Mouse (Mus musculus) CD4-positive, CD25-positive, alpha-beta regulatory T cell, adult 4 months (primary cell): ENCODE measurements around the gene Porcn. TPM values are rescaled to one million over a fixed set of nuclear protein-coding genes. Genes with fewer than 3 reads are reported as not detected.

Experiments used
- polyA plus RNA-seq, 2 experiments: library from polyadenylated mRNA; unstranded; fragments of 100-300 nt; shearing (Covaris generic); gene quantifications; one replicate each; pipeline ENCODE4 v1.2.1; 2017

Porcn gene
- polyA plus RNA-seq, 2 experiments from 2014 or later = 0.30 to 0.33 TPM

Other genes starting within 250 kb of the Porcn start
- gene Gata1, start 228.5 kb downstream of the Porcn start, polyA plus RNA-seq = 10 to 100 TPM; 43.6 to 47.9 TPM
- not detected for gene Glod5, start 188.0 kb downstream of the Porcn start, polyA plus RNA-seq
- 10 to 100 TPM; 16.0 to 31.0 TPM for gene Suv39h1, start 131.8 kb downstream of the Porcn start, polyA plus RNA-seq
- gene Was, start 116.0 kb downstream of the Porcn start, polyA plus RNA-seq = 10 to 100 TPM; 13.9 to 22.0 TPM
- gene Wdr13, start 73.6 kb downstream of the Porcn start, polyA plus RNA-seq = 10 to 100 TPM; 19.1 to 33.8 TPM
- gene Rbm3, start 60.6 kb downstream of the Porcn start, polyA plus RNA-seq = 100 to 1,000 TPM; 519 to 666 TPM
- 1 to 10 TPM; 3.2 to 4.2 TPM for gene Tbc1d25, start 30.3 kb downstream of the Porcn start, polyA plus RNA-seq
- 100 to 1,000 TPM; 131 to 160 TPM for gene Ebp, start 13.0 kb downstream of the Porcn start, polyA plus RNA-seq
- gene Ftsj1, start 45.9 kb upstream of the Porcn start, polyA plus RNA-seq = 10 to 100 TPM; 17.9 to 25.1 TPM
- not detected for gene Slc38a5, start 64.6 kb upstream of the Porcn start, polyA plus RNA-seq
- not detected for gene Ssxb10, start 120.9 kb upstream of the Porcn start, polyA plus RNA-seq
- gene Ssxb9, start 160.5 kb upstream of the Porcn start, polyA plus RNA-seq = not detected
- gene Ssxb1, start 206.8 kb upstream of the Porcn start, polyA plus RNA-seq = not detected